Mouse (Mus musculus) thymus, adult 18-20 months (tissue): Measurements from ENCODE around the gene Pin1rt1.

Experiments used
- DNase-seq, 2 experiments: peaks; one replicate each; pipeline ENCODE4 v3.0.0; 2022; ENCODE audit warnings: mixed read lengths in 2 of 2

Pin1rt1 gene

DNA sequence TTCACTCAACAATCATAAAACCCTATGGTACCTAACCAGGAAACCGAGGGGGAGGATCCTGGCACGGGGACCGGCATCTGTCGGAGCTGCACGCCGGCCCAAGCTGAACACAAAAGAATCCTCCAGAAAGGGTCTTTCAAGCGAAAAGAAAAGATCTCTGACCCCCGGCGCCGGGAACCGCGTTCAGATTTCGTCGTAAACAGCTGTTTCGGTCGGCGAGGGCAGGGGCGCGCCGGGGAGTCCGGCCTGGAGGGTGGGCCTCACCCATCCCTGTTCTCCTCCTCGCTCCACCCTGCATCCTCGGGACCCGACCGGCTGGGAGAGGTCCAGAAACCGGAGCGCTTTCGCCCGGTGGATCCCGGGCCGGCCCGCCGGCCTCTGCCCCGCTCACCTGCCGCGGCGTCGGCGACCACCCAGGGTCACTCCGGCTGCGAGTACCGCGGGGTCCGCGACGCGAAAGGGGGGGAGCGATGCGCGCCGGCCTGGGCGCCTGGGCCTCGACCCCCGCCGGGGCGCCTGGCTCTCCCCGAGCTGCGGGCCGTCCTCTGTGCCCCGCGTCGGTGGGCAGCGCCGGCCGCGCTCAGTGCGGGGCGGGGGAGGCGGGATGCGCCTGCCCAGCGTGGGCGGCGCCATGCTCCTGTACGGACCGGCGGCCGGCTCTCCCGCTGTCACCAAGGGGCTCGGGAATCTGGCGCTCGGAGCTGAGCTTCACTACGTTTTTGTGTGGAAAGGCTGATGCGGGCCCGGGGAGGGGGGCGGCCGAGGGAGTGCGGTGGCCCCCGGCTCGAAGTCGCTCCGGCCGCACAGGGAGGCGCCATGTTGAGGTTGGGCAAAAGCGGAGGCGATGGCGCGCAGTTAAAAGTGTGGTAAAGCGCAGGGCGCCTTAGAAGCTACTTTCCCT, 4.3 kb downstream of the Pin1rt1 start, which contains the start of gene Tcp11l1:
Tcp11l1 (minus strand) TSS at position 585 of the 901 bp plus-strand sequence.
- peak in 1 of 2 experiments; percentile 3 for DNase-seq

DNA sequence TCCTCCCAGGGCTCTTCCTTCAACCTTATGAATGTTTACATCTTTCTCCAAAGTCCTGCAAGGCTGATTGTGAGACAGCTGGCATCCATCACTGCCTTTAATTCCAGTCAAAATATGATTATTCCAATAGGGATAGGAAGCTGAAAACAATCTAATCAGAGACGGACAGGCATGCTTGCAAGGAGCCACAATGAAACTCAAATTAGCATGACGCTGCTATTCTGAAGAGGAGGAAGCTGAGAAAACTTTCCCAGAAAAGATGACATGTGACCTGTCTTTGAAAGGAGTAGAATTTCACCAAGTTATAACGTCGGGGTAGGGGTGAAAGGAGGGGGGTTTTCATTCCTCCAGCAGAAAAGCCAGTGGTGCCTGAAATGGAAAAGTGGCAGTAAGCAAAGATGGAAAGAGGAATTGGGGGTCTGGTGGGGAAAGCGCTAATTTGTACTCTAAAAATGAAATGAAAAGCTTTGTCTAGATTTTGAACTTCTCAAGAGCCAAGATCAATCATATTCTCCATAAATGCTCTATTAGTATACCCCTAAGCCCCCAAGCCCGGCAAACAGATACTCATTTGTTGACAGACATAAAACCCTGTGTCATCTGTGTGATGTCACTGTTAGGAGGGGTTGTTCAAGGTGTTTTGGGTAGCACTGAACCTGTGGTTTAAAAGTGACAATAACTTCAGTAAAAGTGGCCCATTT, 5.4 kb downstream of the Pin1rt1 start:
- DNase-seq, result no peak

DNA sequence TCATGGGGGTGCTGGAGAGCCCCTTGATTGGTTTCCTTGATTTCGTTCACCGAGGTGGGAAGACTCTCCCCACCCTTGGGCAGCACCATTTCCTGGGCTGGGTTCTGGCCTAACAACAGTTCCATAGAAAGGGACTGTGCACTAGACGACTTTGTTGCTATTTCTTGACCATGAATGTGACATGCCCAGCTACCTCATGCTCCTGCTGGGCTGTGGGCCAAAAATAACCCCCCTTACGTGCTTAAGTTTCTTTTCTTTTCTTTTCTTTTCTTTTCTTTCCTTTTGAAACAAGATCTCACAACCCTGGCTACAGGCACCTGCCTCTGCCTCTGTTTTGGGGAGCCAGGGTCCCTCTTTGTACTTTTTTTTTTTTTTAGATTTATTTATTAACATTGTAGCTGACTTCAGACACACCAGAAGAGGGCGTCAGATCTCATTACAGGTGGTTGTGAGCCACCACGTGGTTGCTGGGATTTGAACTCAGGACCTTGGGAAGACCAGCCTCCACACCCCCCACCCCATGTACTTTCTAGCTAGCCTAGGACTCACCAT, 6.3 kb downstream of the Pin1rt1 start:
- DNase-seq, result no peak

DNA sequence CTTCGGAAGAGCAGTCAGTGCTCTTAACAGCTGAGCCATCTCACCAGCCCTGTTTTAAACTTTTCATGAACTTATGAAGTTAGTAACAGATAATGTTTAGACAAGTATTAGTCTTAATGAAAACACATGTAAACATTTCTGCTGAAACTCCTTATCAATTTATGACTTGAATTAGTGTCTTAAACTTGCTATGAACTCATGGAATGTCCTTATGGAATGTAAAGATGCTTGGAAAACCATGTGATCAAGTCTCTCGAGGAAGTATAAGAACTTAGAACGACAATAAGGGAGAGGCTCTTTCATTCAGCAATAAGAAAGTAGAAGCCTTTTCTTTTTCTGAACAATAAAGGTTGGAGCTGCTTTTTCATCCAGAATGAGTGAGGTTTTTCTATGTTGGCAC, 11.8 kb downstream of the Pin1rt1 start:
- no peak for DNase-seq

DNA sequence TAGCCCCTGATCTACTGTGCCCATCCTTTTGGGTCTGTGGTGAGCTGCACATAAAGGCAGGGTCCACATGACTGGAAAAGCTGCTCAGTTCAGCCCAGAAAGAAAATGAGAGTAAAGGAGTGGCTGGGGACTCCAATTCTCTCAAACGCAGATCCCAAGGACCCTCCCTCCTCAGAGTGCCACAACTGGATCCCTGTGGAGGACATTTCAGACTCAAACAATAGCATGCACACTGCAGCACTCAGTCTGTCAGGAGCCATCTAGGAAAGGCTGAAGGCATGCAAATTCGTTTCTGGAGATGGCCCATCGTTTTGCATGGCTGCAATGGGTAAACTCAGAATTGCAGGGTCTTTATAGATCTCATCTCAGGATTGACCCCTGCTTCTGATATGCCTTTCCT, 13.0 kb downstream of the Pin1rt1 start:
- DNase-seq, result no peak

DNA sequence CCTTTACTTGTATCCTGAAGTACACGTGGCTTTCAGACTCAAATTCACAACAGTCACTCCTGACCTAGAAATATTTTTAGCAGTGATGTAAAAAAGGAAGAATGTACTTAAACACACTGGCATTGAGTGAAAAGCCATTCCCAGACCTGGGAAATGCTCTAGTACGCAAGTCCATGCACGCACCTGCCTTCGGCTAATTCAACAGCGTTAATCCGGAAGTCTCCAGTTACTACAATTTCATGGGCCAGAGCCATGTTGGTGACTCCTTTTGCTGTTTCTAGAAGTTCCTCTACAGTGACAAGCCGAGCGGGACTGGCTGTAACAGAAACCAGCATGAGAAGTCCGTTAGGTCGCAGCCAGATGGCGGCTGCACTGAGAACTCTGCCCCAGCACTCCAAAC, 16.5 kb downstream of the Pin1rt1 start:
- no peak for DNase-seq

DNA sequence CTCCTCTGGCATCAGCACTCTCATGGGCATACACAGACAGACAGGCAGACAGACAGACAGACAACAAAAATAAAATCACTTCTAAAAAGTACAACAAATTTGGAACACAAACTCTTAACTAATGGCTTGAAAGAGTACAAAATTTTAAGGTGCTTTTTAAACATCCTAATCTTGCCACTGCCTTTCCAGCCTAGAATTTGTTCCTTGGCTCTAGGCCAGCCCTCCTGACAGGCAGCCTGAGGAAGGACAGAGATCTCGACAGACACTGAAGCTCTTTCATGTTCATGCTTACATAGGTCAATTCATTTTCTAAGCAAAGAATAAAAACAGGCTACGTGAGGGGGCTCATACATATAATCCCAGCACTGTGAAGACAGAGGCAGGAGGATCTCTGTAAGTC, 23.6 kb downstream of the Pin1rt1 start:
- DNase-seq, result no peak

DNA sequence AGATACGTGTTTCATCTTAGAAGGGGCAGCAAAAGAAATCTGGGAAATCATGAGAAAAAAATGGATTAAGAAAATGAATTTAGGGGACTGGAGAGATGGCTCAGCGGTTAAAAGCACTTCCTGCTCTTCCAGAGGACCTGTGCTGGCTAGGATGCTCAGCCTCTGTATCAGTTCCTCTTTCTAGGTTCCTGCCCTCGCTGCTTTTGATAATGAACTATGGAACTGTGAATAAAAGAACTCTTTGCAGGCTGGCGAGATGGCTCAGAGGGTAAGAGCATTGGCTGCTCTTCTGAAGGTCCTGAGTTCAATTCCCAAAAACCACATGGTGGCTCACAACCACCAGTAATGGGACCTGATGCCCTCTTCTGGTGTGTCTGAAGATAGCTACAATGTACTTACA, 25.5 kb downstream of the Pin1rt1 start:
- DNase-seq, result no peak

DNA sequence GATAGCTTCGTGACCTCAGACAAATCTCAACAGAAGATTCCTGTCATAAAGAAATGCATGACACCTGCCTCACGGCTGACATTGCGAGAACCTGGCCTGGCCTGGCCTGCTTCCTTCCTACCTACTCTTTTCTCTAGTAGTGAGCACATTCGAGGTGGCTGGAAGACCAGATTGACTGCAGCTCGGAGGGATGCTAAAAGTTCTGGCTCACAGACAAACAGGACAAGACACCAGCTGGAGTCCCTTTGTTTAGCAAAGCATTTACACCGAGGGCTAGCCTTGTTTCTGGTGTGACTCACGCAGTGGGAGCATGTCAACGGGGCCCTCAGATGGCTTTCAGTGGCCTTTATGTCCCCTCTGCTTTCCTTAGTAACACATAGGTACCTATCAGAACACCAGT, 27.5 kb downstream of the Pin1rt1 start:
- no peak for DNase-seq

DNA sequence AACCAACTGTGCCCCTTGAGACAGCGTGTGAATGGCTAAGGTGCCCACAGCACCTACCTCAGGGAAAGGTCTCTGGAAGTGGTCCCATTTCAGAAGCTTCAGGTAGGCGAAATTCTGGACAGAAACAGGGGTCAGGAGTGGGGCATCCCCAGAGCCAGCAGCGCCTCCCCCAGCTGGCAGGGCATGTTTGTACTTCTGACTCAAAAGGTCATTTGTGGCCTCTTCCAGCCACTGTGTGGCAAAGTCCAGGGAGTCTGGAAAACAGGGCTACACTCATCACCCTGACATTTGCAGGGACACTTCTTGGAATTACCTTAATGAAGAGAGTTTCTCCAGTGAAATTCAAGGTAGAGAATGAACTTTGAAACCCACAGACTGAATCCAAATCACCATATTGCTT, 27.9 kb downstream of the Pin1rt1 start:
- no peak for DNase-seq

DNA sequence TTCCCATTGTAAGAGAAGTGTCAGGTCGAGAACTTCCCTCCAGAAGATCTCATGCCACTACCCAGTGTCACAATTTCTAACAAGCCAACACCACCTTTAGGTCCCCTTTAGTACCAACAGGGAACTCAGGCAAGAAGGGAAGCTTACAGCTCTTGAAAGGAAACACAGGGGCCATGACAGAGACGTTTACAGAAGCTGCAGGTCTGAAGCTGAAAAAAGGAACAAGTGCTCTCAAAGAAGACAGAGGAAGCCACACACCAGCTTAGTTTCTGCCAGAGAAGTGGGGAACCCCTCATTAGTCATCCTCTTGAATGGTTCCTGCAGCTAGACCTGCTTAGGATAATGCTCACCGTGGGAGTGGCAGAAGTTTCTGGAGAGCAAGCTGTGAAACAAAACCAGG, 28.9 kb downstream of the Pin1rt1 start:
- no peak for DNase-seq

DNA sequence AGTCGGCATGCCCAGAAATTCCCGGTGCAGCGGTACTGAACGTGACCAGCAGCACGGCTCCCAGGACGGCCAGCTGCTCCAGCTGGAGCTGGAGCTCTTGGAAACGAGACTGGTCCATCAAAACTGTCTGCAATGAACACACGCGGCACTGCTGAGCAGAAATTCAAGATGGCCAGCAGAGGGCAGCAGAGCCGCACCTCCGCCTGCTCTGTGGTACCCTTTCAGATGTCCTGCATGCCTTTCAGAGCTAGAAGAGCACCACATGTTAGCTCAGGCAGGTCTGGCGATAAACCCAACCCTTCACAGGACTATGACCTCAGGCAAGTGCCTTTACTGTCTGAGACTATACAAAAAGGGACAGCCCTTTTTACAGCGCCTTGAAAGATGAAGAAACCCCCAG, 30.8 kb downstream of the Pin1rt1 start:
- peak; percentile 34 to 48 for DNase-seq

DNA sequence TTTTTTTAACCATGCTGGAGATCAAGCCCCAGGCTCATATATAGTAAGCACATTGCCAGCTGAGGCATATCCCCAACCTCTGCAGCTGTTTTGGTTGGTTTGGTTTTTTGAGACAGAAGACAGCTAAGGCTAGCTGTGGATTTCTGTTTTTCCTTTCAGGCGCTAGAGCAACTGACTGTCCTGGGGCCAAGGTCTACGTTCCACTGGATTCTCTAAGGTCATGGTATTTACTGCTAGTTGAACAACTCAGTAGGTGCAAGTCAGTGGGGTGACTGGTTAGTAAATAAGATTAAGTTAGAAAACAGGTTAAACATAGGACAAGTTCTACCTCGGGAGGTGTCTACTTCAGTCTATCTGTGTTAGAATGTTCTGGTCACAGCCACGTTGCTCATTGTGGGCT, 31.4 kb downstream of the Pin1rt1 start:
- no peak for DNase-seq

DNA sequence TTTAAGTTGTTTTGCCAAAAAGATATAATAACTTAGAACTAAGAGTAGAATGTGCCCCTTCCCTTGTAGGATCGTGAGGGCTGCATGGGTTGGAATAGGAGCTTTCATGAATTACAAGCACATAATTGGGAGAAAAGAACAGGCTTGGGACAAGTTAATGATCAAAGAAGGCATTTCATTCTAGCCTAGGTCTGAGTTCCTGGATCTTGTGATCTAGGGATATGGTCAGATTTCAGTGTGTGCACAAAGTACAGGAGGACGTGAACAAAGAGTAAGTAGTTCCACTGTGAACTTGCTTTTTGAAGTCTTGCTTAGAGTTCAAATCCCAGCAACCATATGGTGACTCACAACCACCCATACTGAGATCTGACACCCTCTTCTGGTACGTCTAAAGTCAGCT, 38.9 kb downstream of the Pin1rt1 start:
- DNase-seq, result no peak

DNA sequence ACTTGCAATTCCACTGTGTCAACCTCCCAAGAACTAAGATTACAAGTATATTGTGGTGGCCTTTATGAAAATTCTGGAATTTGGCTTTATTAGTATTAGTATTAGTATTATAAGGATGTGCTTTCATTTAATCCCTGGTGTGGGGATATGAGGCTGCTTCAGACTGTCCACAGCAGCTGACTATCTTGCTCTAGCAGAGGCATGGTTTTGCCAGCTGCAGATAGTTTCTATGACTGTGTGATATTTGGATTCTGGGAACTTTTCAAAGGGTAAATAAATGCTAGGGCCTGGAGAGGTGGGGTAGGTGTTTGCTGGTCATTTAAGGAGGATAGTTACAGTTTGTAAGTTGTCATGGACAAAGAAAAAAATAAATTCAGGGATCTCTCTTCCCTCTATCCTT, 44.5 kb downstream of the Pin1rt1 start:
- no peak for DNase-seq

DNA sequence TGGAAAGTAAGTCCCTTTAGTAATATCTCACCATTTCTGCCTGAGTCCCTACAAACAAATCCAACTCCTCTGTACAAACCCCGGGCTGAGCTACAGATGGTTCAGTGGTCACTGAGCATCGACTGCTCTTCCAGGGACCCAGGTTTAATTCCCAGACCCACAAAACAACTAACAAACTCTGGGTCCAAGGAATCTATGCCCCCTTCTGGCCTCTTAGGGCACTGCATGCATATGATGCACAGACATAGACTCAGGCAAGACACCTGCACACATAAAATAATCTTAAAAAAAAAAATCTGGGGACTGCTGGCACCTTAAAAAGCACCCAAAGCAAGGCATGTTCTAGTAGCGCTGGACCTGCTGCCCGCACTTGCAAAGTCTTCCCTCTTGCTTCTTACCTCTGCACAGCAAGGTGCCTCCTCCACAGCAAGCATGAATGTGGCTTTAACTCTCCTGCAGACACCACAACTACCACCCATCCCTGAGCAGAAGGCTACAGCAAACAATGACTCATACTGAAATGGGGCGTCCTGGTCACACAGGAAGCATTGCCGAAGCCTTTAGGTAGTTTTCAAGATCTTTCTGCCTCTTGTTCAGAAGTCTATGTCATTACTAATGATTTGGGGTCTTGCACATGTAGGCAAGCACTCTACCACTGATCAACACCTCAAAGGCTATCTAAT, 46.9 kb downstream of the Pin1rt1 start:
- DNase-seq, result no peak
